Mouse (Mus musculus): ENCODE measurements at regions not wholly inside any gene's neighbourhood (a gene's known extent, or its start where the extent isn't known, plus 50 kb on each side); places are given as distances from the start of the nearest gene placed in this dataset.
"Not testable (repeated sequence)": the region's sequence is repeated elsewhere in the genome, so short reads cannot be mapped to it uniquely, and the experiment has no call there.

- no peak for DNase-seq (ENCODE audit: low spot score in 2 of 2)
Observed at GRCm38 (mm10) chr16:42546229-42547163, 206.0 kb upstream of the Gap43 start.

DNA sequence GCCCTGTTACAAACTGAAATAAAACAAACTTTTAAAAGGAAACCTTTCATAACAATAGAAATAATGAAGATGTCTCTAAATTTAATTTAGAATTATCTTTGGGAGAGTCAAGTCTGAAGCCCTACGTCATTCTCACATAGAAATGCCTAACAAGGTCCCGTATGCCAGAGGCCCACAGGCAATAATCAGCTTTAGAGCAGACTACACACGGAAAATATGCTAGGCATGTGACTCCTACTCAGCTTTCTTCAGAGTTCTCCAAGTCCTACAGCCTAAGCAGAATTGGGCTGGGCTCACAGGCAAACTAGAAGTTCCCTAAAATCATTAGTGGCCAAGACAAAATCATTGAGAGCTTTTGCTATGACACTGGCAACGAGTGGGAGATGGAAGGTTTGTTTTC is 176.9 kb upstream of the Gap43 start:
- no peak for DNase-seq (ENCODE audit: low spot score in 2 of 2)

- DNase-seq (ENCODE audit: low spot score in 2 of 2): no peak
Observed at GRCm38 (mm10) chr16:42515929-42516328, 175.5 kb upstream of the Gap43 start.

GRCm38 (mm10) chr16:42505107-42505506 is 164.7 kb upstream of the Gap43 start:
- no peak for DNase-seq (ENCODE audit: low spot score in 2 of 2)

DNA sequence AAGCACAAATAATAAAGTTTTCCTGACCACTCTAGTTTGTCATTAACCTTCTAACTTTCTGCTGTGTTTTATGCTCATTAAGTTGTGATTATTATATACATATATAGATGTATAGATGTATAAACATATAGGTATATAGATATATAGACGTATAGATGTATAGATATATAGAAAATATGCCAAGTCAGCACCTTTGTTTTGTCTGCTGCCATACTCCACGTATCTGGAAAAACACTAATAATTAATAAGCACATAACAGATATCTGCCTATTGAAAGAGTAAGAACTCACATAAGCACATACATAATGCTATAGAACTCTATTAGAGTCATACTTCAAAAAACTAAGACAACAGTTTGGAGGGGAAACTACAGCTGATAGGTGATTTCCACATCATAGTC is 161.3 kb upstream of the Gap43 start:
- no peak for DNase-seq (ENCODE audit: low spot score in 2 of 2)

DNA sequence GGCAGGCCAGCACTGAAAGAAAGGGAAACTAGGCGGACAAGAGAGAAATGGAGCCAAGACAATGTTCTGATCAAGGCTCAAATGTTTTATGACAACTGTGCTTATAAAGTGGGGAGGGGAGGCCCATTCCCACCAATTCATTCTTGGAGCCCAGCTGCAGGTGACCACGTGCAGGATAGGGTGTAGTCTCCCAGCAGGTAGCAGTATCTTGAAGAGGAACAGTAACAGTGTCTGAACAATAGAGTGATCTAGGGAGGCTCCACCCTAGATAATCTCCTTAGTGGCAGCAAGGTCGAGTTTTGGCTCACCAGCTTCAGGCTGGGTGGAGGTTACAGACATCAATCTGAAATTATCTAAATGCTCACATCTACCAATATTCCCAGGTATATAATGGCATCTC is 160.7 kb upstream of the Gap43 start:
- not testable (repeated sequence) for DNase-seq (ENCODE audit: low spot score in 2 of 2)

DNA sequence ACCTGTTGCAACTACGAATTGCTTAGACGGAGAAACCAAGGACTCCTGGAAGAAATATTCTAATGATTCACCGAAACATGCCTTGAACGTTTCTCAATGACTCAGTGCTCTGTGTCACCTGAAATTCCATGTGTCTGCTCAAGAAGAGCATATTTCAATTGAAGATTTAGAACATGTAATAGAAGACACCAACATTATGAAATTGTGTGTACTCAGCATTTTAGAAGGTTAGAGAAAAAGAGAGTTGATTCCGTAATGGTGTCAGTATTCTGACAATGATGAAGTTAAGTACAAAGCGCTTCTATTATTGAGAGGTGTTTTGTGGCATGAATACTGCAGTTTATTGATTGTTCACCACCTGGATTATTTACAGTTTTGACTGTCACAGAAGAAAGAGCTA is 159.1 kb upstream of the Gap43 start:
- DNase-seq (ENCODE audit: low spot score in 2 of 2): no peak

- no peak for DNase-seq (ENCODE audit: low spot score in 2 of 2)
Observed at GRCm38 (mm10) chr16:42498368-42498767, 157.9 kb upstream of the Gap43 start.

GRCm38 (mm10) chr16:42493596-42493995 is 153.1 kb upstream of the Gap43 start:
- no peak for DNase-seq (ENCODE audit: low spot score in 2 of 2)

GRCm38 (mm10) chr16:42488745-42489144 is 148.3 kb upstream of the Gap43 start:
- no peak for DNase-seq (ENCODE audit: low spot score in 2 of 2)

DNA sequence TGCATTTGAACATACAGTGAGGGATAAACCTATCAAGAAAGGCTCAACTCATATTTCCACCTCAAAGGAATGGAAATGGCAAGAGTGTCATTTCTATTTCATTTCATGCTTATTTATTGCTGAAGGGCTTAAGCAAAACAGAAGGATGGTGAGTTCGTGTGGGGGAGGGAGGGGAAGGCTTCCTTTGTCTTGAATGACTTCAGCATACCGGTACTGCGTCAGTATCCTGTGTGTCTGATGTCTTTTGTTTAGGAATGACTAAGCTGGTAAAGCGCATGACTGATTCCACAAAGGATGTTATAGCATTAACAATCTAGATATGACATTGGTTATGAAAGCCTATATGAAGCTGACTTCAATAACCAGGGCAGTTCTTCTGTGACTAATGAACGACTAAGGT is 139.5 kb upstream of the Gap43 start:
- DNase-seq (ENCODE audit: low spot score in 2 of 2): no peak

DNA sequence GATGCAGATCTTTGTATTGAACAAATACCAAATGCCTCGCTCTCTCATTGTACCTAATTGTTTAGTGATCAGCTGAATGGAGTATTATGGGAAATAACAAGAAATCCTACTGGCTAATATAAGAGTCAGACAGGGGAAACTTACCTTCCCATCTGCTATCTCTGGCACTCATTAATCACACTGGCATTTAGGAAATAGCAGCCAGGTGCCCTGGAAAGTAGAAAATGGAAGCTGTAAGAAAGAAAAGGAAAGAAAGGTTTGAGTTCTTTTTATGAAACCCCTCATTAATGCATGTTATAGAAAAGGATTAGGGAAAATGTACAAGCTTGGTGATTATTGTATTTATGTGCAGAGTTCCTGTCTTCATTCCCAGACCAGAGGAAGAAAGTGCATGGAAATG is 126.5 kb upstream of the Gap43 start:
- no peak for DNase-seq (ENCODE audit: low spot score in 2 of 2)

DNA sequence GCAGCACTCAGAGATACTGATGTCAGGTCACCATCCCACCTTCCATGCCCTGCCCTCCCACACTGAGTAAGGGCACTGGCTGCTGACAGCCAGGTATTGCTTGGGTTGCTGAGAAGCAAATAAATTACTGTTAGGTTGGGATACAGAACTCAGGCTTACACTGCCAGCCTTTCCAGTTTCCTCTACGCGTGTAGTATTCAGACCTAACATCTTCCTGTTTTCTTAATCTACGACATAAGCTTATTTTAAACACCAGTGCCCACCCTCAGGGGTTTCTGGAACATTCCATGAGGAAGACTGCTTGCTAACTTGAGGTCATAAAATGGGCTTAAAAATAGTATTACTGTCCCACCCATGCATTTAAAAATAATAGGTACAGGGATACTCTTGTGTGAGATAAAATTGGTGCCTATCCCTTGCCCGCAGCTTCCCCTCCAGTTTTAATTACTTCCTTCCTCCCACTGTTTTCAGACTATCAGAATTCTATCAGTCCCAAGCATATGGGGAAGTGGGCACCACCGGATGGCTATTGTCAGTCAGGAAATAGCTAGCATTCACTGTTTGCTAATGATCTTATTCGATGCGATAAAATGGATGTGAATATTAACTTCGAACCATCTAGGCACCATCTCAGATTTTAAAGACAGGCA is 116.0 kb upstream of the Gap43 start:
- DNase-seq (ENCODE audit: low spot score in 2 of 2): no peak

- no peak for DNase-seq (ENCODE audit: low spot score in 2 of 2)
Observed at GRCm38 (mm10) chr16:42453338-42453737, 112.9 kb upstream of the Gap43 start.

DNA sequence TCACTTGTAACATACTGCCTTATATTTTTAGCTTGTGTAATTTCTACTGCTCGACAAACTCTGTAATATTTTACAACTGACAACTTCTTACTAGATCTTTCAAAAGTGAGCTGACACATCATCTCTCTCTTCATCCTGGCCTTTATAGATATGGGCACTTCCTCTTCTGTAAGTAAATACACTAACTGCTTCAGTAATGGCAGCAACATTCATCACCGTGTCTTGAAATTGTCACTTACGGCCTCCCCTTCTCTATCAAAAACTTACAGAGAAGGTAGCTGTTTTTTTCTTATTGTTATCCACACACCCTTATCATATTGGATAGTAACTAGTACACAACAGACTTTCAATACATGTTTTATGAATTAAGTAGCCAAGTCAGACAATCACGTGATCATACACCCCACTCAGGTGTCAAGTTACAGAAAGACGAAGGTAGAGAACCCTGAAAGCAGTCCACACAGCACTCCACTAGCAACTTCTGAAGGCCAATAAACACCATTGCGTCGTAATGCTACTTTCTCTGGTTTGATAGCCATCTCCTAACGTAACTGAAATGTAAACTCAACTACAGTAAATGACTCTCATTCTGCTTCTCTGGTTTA is 109.5 kb upstream of the Gap43 start:
- no peak for DNase-seq (ENCODE audit: low spot score in 2 of 2)

DNA sequence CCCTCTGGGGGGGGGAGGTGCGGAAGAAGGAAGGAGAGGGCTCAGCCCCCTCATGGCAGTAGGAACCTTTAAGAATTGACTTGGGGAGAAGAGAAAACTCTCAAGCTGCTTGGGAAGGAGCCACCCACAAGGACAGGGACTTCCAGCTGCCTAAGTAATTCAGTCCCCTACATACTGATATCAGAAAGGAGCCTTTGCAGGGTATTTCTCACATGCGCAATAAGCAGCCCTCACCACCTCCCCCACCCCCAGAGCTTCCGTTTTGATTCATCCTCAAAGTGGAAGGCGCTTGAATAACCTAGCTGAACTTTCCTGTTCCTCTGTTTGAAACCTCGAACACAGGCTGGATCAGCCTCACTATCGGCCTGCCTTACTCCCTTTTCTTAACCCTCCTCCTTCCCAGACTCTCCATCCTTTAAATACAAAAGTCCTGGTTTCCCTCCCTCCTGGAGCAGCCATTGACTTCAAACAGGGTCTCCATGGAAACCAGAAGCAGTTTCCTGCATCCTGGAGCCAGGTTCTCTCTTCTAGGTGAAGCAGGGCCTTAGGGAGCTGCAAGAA is 104.5 kb upstream of the Gap43 start:
- peak; percentile 54 to 60 for DNase-seq (ENCODE audit: low spot score in 2 of 2)

GRCm38 (mm10) chr16:42444408-42444862 is 104.0 kb upstream of the Gap43 start:
- DNase-seq (ENCODE audit: low spot score in 2 of 2): peak; percentile 22 to 46

DNA sequence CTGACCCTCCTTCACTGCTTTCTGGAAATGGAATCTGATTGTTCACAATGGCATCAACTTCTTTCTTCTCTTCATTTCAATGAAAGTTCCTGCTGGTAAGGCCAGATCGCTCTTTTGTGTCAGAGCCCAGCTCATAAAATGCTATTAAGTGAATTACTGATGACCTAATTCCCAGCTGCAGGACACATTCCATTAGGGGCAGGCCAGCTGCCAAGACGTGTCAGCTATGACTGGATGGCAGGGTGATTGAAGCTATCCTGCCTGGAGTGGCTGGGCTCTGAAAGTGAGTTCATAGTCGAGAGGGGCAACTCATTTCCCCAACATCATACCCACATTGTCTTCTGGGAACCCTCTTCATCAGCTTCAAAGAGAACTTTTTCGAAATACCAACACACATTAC is 100.4 kb upstream of the Gap43 start:
- no peak for DNase-seq (ENCODE audit: low spot score in 2 of 2)

DNA sequence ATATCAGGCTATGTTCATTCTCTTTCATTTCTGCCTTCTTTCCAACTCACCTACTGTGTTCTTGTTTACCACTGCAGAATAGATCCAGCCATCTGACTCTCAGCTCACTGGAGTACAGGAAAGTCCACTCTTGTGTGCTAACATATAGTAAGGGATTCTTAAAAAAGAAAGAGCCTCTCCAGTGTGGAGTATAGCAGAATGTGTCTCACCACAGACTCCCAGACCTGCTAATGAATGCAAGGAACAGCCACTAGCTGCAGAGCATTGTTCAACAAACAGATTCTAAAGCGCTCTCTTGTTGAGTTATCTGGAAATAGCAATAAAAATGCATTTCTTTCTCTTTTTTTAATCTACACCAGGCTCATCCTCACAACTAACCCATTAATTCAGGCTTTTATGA is 91.1 kb upstream of the Gap43 start:
- no peak for DNase-seq (ENCODE audit: low spot score in 2 of 2)

- DNase-seq (ENCODE audit: low spot score in 2 of 2): no peak
Observed at GRCm38 (mm10) chr16:42416673-42417072, 76.2 kb upstream of the Gap43 start.

GRCm38 (mm10) chr16:42412031-42412430 is 71.6 kb upstream of the Gap43 start:
- not testable (repeated sequence) for DNase-seq (ENCODE audit: low spot score in 2 of 2)

DNA sequence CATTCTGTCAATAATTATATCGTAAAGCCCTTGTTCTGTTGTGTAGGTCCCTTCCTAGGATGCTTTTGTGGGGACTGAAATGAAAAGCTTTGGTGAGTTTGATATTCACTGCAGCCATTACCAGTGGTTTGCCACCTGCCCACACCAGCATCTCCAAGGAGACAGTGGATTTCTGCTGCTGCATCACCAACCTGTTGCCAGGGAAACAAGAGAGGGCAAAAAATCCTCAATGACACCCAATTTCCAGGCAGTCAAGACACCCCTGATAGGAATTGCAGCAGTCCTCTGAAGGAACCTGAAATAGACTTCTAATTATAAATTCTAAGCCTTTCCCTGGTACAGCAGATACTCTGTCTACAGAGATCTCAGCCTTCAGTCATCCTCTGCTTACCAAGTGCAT is 56.1 kb upstream of the Gap43 start:
- peak; percentile 37 to 44 for DNase-seq (ENCODE audit: low spot score in 2 of 2)
